Mouse (Mus musculus) 3T3-L1 (cell line): ENCODE data around the gene Lag3.
A peak's percentile ranks its signal among the peaks of the same experiment; 100 is the strongest.

Experiments
- DNase-seq: peaks from one replicate; pipeline ENCODE4 v3.0.0-alpha.2; 2015; ENCODE audit warnings: low read depth, low spot score

Gene Lag3

GRCm38 (mm10) chr6:124911533-124912218 lies at the start of gene Lag3:
Lag3 (minus strand) TSS chr6:124911705.
- no peak for DNase-seq

GRCm38 (mm10) chr6:124961021-124961420 lies 49.5 kb upstream of the Lag3 start:
- DNase-seq: no peak

GRCm38 (mm10) chr6:124959960-124960359 lies 48.5 kb upstream of the Lag3 start:
- DNase-seq: no peak

- no peak for DNase-seq
Observed at GRCm38 (mm10) chr6:124958127-124958526, 46.6 kb upstream of the Lag3 start.

GRCm38 (mm10) chr6:124955212-124955611 lies 43.7 kb upstream of the Lag3 start:
- DNase-seq: no peak

GRCm38 (mm10) chr6:124953991-124954715 lies 42.6 kb upstream of the Lag3 start:
- no peak for DNase-seq

GRCm38 (mm10) chr6:124943526-124943925 lies 32.0 kb upstream of the Lag3 start:
- DNase-seq: no peak

GRCm38 (mm10) chr6:124941679-124942078 lies 30.2 kb upstream of the Lag3 start:
- DNase-seq: no peak

GRCm38 (mm10) chr6:124938554-124938953 lies 27.0 kb upstream of the Lag3 start:
- no peak for DNase-seq

- no peak for DNase-seq
Observed at GRCm38 (mm10) chr6:124937493-124937892, 26.0 kb upstream of the Lag3 start.

GRCm38 (mm10) chr6:124936681-124937080 lies 25.2 kb upstream of the Lag3 start:
- DNase-seq: no peak

- no peak for DNase-seq
Observed at GRCm38 (mm10) chr6:124934670-124935069, 23.2 kb upstream of the Lag3 start.

GRCm38 (mm10) chr6:124933127-124933526 lies 21.6 kb upstream of the Lag3 start:
- DNase-seq: peak; percentile 35

GRCm38 (mm10) chr6:124932314-124932695 lies 20.8 kb upstream of the Lag3 start:
- DNase-seq: peak; percentile 22

- DNase-seq: peak; percentile 79
Observed at GRCm38 (mm10) chr6:124931525-124932313, 20.2 kb upstream of the Lag3 start.

- DNase-seq: peak; percentile 100
Observed at GRCm38 (mm10) chr6:124930754-124931524, 19.4 kb upstream of the Lag3 start, which contains the start of gene Mlf2. Mlf2 (plus strand) TSS chr6:124931386.

GRCm38 (mm10) chr6:124930231-124930630 lies 18.7 kb upstream of the Lag3 start:
- DNase-seq: peak; percentile 71

- DNase-seq: peak; percentile 49
Observed at GRCm38 (mm10) chr6:124925941-124926340, 14.4 kb upstream of the Lag3 start.

- DNase-seq: no peak
Observed at GRCm38 (mm10) chr6:124925173-124925793, 13.8 kb upstream of the Lag3 start.

GRCm38 (mm10) chr6:124921539-124921938 lies 10.0 kb upstream of the Lag3 start:
- peak; percentile 21 for DNase-seq
